Mouse (Mus musculus) liver, embryonic 14.5 days (tissue): ENCODE data around the gene 4930451I11Rik. TPM values are rescaled to one million over a fixed set of nuclear protein-coding genes. Genes with fewer than 3 reads are reported as not detected.

Source experiments
- ATAC-seq: fragments of 200-750 bp; cut with Nextera tagmentation; 2 replicates; pipeline ENCODE4 v1.8.0; 2017; ENCODE audit warnings: moderate number of reproducible peaks, mild to moderate bottlenecking, moderate library complexity; ENCODE audit not compliant: insufficient read depth
- DNase-seq, 3 experiments: peaks; one replicate each; pipeline ENCODE4 v3.0.0-alpha.2; 2012 to 2013; ENCODE audit warnings: low read depth in 3 of 3, low spot score in 3 of 3
- H3K27ac ChIP-seq: fragments of 300-500 bp; sonication (generic); 2 replicates; pipeline ENCODE4 v1.5.1; 2014; ENCODE audit warnings: moderate library complexity, mild to moderate bottlenecking, control low read depth, inconsistent platforms
- H3K27me3 ChIP-seq: fragments of 300-500 bp; sonication (generic); 2 replicates; pipeline ENCODE4 v1.6.1; 2014; ENCODE audit warnings: mild to moderate bottlenecking, low read length, moderate library complexity; ENCODE audit not compliant: control insufficient read depth, insufficient read depth
- H3K36me3 ChIP-seq: fragments of 300-500 bp; sonication (generic); replicated peaks from 2 replicates; pipeline ENCODE4 v1.6.1; 2014; ENCODE audit warnings: low read depth; ENCODE audit not compliant: control insufficient read depth, insufficient read depth
- H3K4me1 ChIP-seq, 2 experiments: fragments of 200-500 bp in 1 of 2; fragments of 300-500 bp in 1 of 2; sonication (generic) in 1 of 2; replicated peaks; 2 replicates each; pipeline ENCODE4 v1.6.1; 2012 to 2014; ENCODE audit warnings: antibody characterized with exemption in 1 of 2, inconsistent platforms in 1 of 2, low read length in 1 of 2; ENCODE audit not compliant: control insufficient read depth in 2 of 2, insufficient read depth in 2 of 2
- H3K4me2 ChIP-seq: fragments of 300-500 bp; sonication (generic); 2 replicates; pipeline ENCODE4 v1.6.1; 2014; ENCODE audit warnings: low read depth, mild to moderate bottlenecking, control low read depth, moderate library complexity
- H3K4me3 ChIP-seq, 2 experiments: fragments of 200-500 bp in 1 of 2; fragments of 300-500 bp in 1 of 2; sonication (generic) in 1 of 2; 2 replicates each; pipeline ENCODE4 v1.5.1; 2012 to 2014; ENCODE audit warnings: low read depth in 2 of 2, low read length in 2 of 2, mild to moderate bottlenecking in 2 of 2, control low read depth in 1 of 2, inconsistent platforms in 1 of 2, moderate library complexity in 1 of 2; ENCODE audit not compliant: insufficient read depth in 1 of 2
- H3K9ac ChIP-seq: fragments of 300-500 bp; sonication (generic); replicated peaks from 2 replicates; pipeline ENCODE4 v1.6.1; 2014; ENCODE audit warnings: mild to moderate bottlenecking, control low read depth, moderate library complexity
- H3K9me3 ChIP-seq: fragments of 300-500 bp; sonication (generic); 2 replicates; pipeline ENCODE4 v1.6.1; 2016; ENCODE audit warnings: low read length, mixed read lengths; ENCODE audit not compliant: control insufficient read depth
- CTCF ChIP-seq: IDR thresholded peaks from 2 replicates; pipeline ENCODE4 v1.5.1; 2016; ENCODE audit warnings: antibody characterized with exemption, low read depth, control low read depth
- EP300 ChIP-seq: IDR thresholded peaks from 2 replicates; pipeline ENCODE4 v1.6.1; 2016; ENCODE audit warnings: antibody characterized with exemption, low read depth
- WGBS: fragments of 180-500 bp; shearing (Covaris S2); extraction: QIAGEN DNeasy Blood & Tissue Kit; methylation state at CpG from one replicate; pipeline ENCODE4 v1.1.7; 2014; ENCODE audit not compliant: insufficient replicate concordance; 5-methylcytosine and 5-hydroxymethylcytosine counted together
- polyA plus RNA-seq, 2 experiments: library from polyadenylated mRNA; depleted of rRNA in 1 of 2; stranded (reverse) in 1 of 2; unstranded in 1 of 2; fragments of >200 nt; fragmentation: Nextera tagmentation in 1 of 2; extraction: Ambion mirVana in 1 of 2; gene quantifications; 2 replicates each; pipeline versions ENCODE4 v1.2.1 to v1.2.3; 2012 to 2014

Gene 4930451I11Rik
- polyA plus RNA-seq, 2 experiments, result not detected

DNA sequence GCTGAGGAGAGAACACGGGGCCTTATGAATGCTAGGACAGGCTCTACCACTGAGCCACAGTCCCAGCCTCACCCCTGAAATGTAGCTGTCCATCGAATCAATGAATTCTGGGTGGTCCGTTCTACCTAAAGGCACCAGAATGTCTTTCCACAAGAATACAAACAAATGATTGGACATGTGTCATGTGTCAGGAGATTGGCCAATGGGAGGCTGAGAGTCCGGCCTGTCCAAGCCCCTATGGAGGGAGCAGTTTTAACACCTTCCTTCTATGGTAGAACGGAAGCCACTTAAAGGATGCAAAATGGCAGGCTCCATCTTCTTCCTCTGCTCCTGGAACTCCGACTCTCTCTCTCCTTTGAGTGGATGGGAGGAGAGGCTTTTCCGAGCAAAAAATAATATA lies 13.8 kb downstream of the 4930451I11Rik start:
- TF ChIP-seq EP300 (no peak), CTCF (no peak)
- WGBS, result 67% methylated on average over 7 of the region's 7 CpGs
- Histone ChIP-seq H3K9ac (no peak overlapping the region), H3K4me1 (no peaks in the 10 kb centered on the region), H3K27me3 (no peaks in the 10 kb centered on the region), H3K36me3 (no peaks in the 10 kb centered on the region), H3K9me3 (no peaks in the 10 kb centered on the region), H3K4me2 (no peak overlapping the region), H3K27ac (no peak overlapping the region), H3K4me3 (no peak overlapping the region)
- DNase-seq (no peak), ATAC-seq (no peak)

DNA sequence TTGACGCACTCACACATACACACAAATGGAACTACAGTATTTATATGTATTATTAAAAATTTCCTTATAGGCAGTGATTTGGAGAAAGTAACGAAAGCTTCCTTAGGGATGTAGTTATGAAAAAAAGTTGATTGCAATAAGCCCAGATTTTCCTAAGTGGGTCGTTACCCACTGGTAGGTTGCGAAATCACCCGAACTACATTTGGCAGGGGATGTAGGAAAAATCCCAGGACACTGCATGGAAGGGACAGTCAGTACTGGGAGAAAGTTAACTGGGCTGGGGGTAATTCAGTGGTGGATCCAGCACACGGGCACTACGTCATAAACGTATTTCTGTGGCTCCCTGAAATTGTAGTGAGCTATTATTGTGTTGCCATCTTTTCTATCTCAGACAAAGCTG lies 14.9 kb downstream of the 4930451I11Rik start:
- 70% methylated on average over 8 of the region's 8 CpGs for WGBS
- Histone ChIP-seq H3K4me2 (no peak overlapping the region), H3K27me3 (no peaks in the 10 kb centered on the region), H3K9me3 (no peaks in the 10 kb centered on the region), H3K4me1 (no peaks in the 10 kb centered on the region), H3K9ac (no peak overlapping the region), H3K4me3 (no peak overlapping the region), H3K36me3 (no peaks in the 10 kb centered on the region), H3K27ac (no peak overlapping the region)
- no peak for TF ChIP-seq EP300
- no peak for TF ChIP-seq CTCF
- DNase-seq (no peak), ATAC-seq (no peak)

DNA sequence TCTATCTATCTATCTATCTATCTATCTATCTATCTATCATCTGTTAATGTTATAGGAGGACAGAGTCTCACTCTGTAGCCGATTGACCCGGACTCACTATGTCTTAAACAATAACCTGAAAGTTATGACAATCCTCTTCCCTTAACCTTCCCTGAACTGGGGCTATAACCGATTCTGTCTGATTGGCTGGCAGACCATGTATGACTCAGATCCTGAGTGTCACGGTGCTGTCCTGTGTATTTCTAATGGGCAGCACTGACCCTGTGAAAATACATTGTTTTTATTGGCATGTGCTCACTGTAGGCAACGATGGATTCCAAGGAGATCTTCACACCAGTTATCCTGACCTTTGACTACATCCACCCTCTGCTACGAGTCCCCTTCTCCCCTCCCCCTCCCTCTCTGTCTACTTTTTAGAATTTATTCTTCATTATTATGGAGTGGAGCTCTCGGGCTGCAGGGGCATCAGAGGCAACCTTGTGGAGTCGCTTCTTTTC lies 15.7 kb downstream of the 4930451I11Rik start:
- no peak for TF ChIP-seq EP300

GRCm38 (mm10) chr7:126809723-126810369 lies 21.6 kb downstream of the 4930451I11Rik start:
- Histone ChIP-seq H3K9ac (no peak overlapping the region), H3K27ac (no peak overlapping the region; the same call in 1 of the 2 replicates), H3K36me3 (no peaks in the 10 kb centered on the region; the same call in 1 of the 2 replicates), H3K4me2 (peak overlapping the region; percentile 75), H3K4me3 (no peak overlapping the region; a peak in 1 of 4 replicates), H3K27me3 (no peaks in the 10 kb centered on the region), H3K4me1 (peaks cover 7 to 14% of the 10 kb centered on the region in 2 experiments; a peak in 3 of 4 replicates), H3K9me3 (no peaks in the 10 kb centered on the region)
- TF ChIP-seq EP300, result no peak
- TF ChIP-seq CTCF, result no peak
- ATAC-seq (no peak), DNase-seq (no peak)
- WGBS, result 44% methylated on average over 5 of the region's 5 CpGs

More for the DNA sequence above, 15.7 kb downstream of the 4930451I11Rik start:
- Histone ChIP-seq H3K9ac (no peak overlapping the region), H3K4me2 (no peak overlapping the region), H3K36me3 (no peaks in the 10 kb centered on the region), H3K4me3 (no peak overlapping the region), H3K9me3 (no peaks in the 10 kb centered on the region), H3K27me3 (no peaks in the 10 kb centered on the region), H3K4me1 (no peaks in the 10 kb centered on the region), H3K27ac (no peak overlapping the region)
- 58% methylated on average over 8 of the region's 8 CpGs for WGBS
- ATAC-seq, result no peak
- no peak for DNase-seq

GRCm38 (mm10) chr7:126808703-126809455 lies 22.6 kb downstream of the 4930451I11Rik start:
- no peaks in the 10 kb centered on the region for H3K9me3 ChIP-seq
- peak overlapping the region; percentile 61 for H3K9ac ChIP-seq
- no peaks in the 10 kb centered on the region for H3K27me3 ChIP-seq
- no peaks in the 10 kb centered on the region; the same call in 1 of the 2 replicates for H3K36me3 ChIP-seq
- WGBS, result 2% methylated on average over 42 of the region's 43 CpGs
- H3K4me2 ChIP-seq, result peak overlapping the region; percentile 75
- peak overlapping the region; percentile 38 for H3K27ac ChIP-seq
- peaks cover 7 to 14% of the 10 kb centered on the region in 2 experiments; a peak in 3 of 4 replicates for H3K4me1 ChIP-seq
- peak; percentile 92 for ATAC-seq
- TF ChIP-seq EP300 (no peak), CTCF (peak; percentile 46)
- peak overlapping the region; percentile 36 to 56 for H3K4me3 ChIP-seq
- DNase-seq, result peak; percentile 72 to 75 (median 73)
